Mouse (Mus musculus) leukemia stem cell, adult 10-12 weeks (primary cell): ENCODE data around the gene Galnt2. TPM values are rescaled to one million over a fixed set of nuclear protein-coding genes. Genes with fewer than 3 reads are reported as not detected.

Experiments
- polyA plus RNA-seq: library from polyadenylated mRNA; stranded (reverse); fragments of >175 nt; gene quantifications from 2 replicates; pipeline ENCODE4 v1.2.3, GENCODE M21; 2012; ENCODE audit warnings: low replicate concordance

The Galnt2 gene
- 89.2 and 90.7 TPM in 2 replicates for polyA plus RNA-seq

GRCm38 (mm10) chr8:124231176-124231484 lies at the start of gene Galnt2:
Gene Galnt2, plus strand, starts transcription at chr8:124231391.

Other genes starting within 250 kb of the Galnt2 start
- gene Abcb10, start 248.3 kb upstream of the Galnt2 start, polyA plus RNA-seq, result 27.6 and 55.3 TPM in 2 replicates
- 27.2 and 30.1 TPM in 2 replicates for gene Taf5l, start 210.0 kb upstream of the Galnt2 start, polyA plus RNA-seq
- gene Urb2, start 209.9 kb upstream of the Galnt2 start, polyA plus RNA-seq, result 1.7 and 6.2 TPM in 2 replicates
- gene Pgbd5, start 208.3 kb downstream of the Galnt2 start, polyA plus RNA-seq, result 0.06 TPM in 1 of 2 replicates, not detected in the other